Mouse (Mus musculus) forebrain, embryonic 16.5 days (tissue): ENCODE results near the gene Irf3. TPM values are rescaled to one million over a fixed set of nuclear protein-coding genes. Genes with fewer than 3 reads are reported as not detected.

ENCODE experiments used
- ATAC-seq: fragments of 200-750 bp; cut with Nextera tagmentation; 2 replicates; pipeline ENCODE4 v1.8.0; 2017; ENCODE audit warnings: mild to moderate bottlenecking, moderate library complexity
- H3K27ac ChIP-seq: fragments of 300-500 bp; sonication (generic); 2 replicates; pipeline ENCODE4 v1.5.1; 2014; ENCODE audit warnings: low read length, control low read depth
- H3K27me3 ChIP-seq: fragments of 300-500 bp; sonication (generic); replicated peaks from 2 replicates; pipeline ENCODE4 v1.6.1; 2014; ENCODE audit warnings: low read length; ENCODE audit not compliant: control insufficient read depth, insufficient read depth
- H3K36me3 ChIP-seq: fragments of 300-500 bp; sonication (generic); 2 replicates; pipeline ENCODE4 v1.6.1; 2014; ENCODE audit not compliant: control insufficient read depth, insufficient read depth
- H3K4me1 ChIP-seq: fragments of 300-500 bp; sonication (generic); replicated peaks from 2 replicates; pipeline ENCODE4 v1.6.1; 2014; ENCODE audit warnings: low read length; ENCODE audit not compliant: control insufficient read depth, insufficient read depth
- H3K4me2 ChIP-seq: fragments of 300-500 bp; sonication (generic); 2 replicates; pipeline ENCODE4 v1.6.1; 2014; ENCODE audit warnings: mild to moderate bottlenecking, low read length, control low read depth
- H3K4me3 ChIP-seq: fragments of 300-500 bp; sonication (generic); replicated peaks from 2 replicates; pipeline ENCODE4 v1.5.1; 2014; ENCODE audit warnings: mild to moderate bottlenecking, low read length, control low read depth
- H3K9ac ChIP-seq: fragments of 300-500 bp; sonication (generic); replicated peaks from 2 replicates; pipeline ENCODE4 v1.6.1; 2014; ENCODE audit warnings: low read depth, low read length, control low read depth
- H3K9me3 ChIP-seq: fragments of 300-500 bp; sonication (generic); 2 replicates; pipeline ENCODE4 v1.6.1; 2016; ENCODE audit warnings: low read length; ENCODE audit not compliant: control insufficient read depth
- WGBS: fragments of 180-500 bp; shearing (Covaris S2); extraction: QIAGEN DNeasy Blood & Tissue Kit; methylation state at CpG from one replicate; pipeline ENCODE4 v1.1.7; 2014; 5-methylcytosine and 5-hydroxymethylcytosine counted together
- polyA plus RNA-seq: library from polyadenylated mRNA; unstranded; fragments of >200 nt; fragmentation: Nextera tagmentation; extraction: Ambion mirVana; gene quantifications from 2 replicates; pipeline ENCODE4 v1.2.1, GENCODE M21; 2015

The Irf3 gene
- polyA plus RNA-seq, 1 experiment from 2014 or later: 60.6 TPM

- no peaks in the 10 kb centered on the region for H3K27me3 ChIP-seq
- ATAC-seq: no peak
- WGBS: 94% methylated on average over 8 of the region's 8 CpGs
These were observed 33.4 kb downstream of the Irf3 start for GRCm38 (mm10) chr7:45030857-45031256.

GRCm38 (mm10) chr7:45033722-45034359 lies 36.4 kb downstream of the Irf3 start:
- no peak overlapping the region for H3K27ac ChIP-seq
- no peak overlapping the region for H3K4me2 ChIP-seq
- ATAC-seq: no peak
- H3K4me1 ChIP-seq: no peaks in the 10 kb centered on the region
- 91% methylated on average over 19 of the region's 19 CpGs for WGBS
- peaks cover 70% of the 10 kb centered on the region for H3K36me3 ChIP-seq
- H3K9ac ChIP-seq: no peak overlapping the region
- no peaks in the 10 kb centered on the region for H3K9me3 ChIP-seq
- H3K4me3 ChIP-seq: no peak overlapping the region
- H3K27me3 ChIP-seq: no peaks in the 10 kb centered on the region

More at GRCm38 (mm10) chr7:45030857-45031256, 33.4 kb downstream of the Irf3 start:
- H3K9ac ChIP-seq: no peak overlapping the region
- H3K36me3 ChIP-seq: peaks cover 53% of the 10 kb centered on the region
- no peak overlapping the region for H3K4me3 ChIP-seq
- no peaks in the 10 kb centered on the region for H3K9me3 ChIP-seq
- H3K4me2 ChIP-seq: no peak overlapping the region
- no peak overlapping the region for H3K27ac ChIP-seq
- H3K4me1 ChIP-seq: no peaks in the 10 kb centered on the region

GRCm38 (mm10) chr7:45035631-45036030 lies 38.2 kb downstream of the Irf3 start:
- WGBS: 93% methylated on average over 3 of the region's 3 CpGs
- Histone ChIP-seq H3K4me2 (no peak overlapping the region), H3K9ac (no peak overlapping the region), H3K4me3 (no peak overlapping the region), H3K4me1 (no peaks in the 10 kb centered on the region), H3K27me3 (no peaks in the 10 kb centered on the region), H3K27ac (no peak overlapping the region), H3K36me3 (peaks cover 78% of the 10 kb centered on the region), H3K9me3 (no peaks in the 10 kb centered on the region)
- ATAC-seq: no peak

GRCm38 (mm10) chr7:45036702-45037101 lies 39.3 kb downstream of the Irf3 start:
- WGBS: 91% methylated on average over 11 of the region's 11 CpGs
- no peaks in the 10 kb centered on the region for H3K27me3 ChIP-seq
- H3K9ac ChIP-seq: no peak overlapping the region
- no peak overlapping the region for H3K27ac ChIP-seq
- no peak for ATAC-seq
- H3K36me3 ChIP-seq: peaks cover 76% of the 10 kb centered on the region
- no peaks in the 10 kb centered on the region for H3K9me3 ChIP-seq
- H3K4me2 ChIP-seq: no peak overlapping the region
- H3K4me1 ChIP-seq: no peaks in the 10 kb centered on the region
- no peak overlapping the region for H3K4me3 ChIP-seq

- Histone ChIP-seq H3K27me3 (no peaks in the 10 kb centered on the region), H3K4me3 (no peak overlapping the region), H3K36me3 (peaks cover 77% of the 10 kb centered on the region), H3K4me1 (no peaks in the 10 kb centered on the region), H3K9me3 (no peaks in the 10 kb centered on the region), H3K4me2 (no peak overlapping the region), H3K27ac (no peak overlapping the region), H3K9ac (no peak overlapping the region)
- peak; percentile 61; the same call in 1 of the 2 replicates for ATAC-seq
- WGBS: 71% methylated on average over 7 of the region's 7 CpGs
These were observed 40.4 kb downstream of the Irf3 start for GRCm38 (mm10) chr7:45037720-45038361.

GRCm38 (mm10) chr7:45038411-45038810 lies 41.0 kb downstream of the Irf3 start:
- no peaks in the 10 kb centered on the region for H3K9me3 ChIP-seq
- no peak overlapping the region for H3K4me3 ChIP-seq
- H3K27ac ChIP-seq: no peak overlapping the region
- no peaks in the 10 kb centered on the region for H3K27me3 ChIP-seq
- WGBS: 95% methylated on average over 9 of the region's 9 CpGs
- H3K4me1 ChIP-seq: no peaks in the 10 kb centered on the region
- H3K4me2 ChIP-seq: no peak overlapping the region
- H3K36me3 ChIP-seq: peaks cover 75% of the 10 kb centered on the region
- no peak overlapping the region for H3K9ac ChIP-seq
- ATAC-seq: no peak

- Histone ChIP-seq H3K27me3 (no peaks in the 10 kb centered on the region), H3K27ac (no peak overlapping the region), H3K4me1 (no peaks in the 10 kb centered on the region), H3K36me3 (peaks cover 65% of the 10 kb centered on the region), H3K9ac (no peak overlapping the region), H3K4me2 (no peak overlapping the region), H3K9me3 (no peaks in the 10 kb centered on the region), H3K4me3 (no peak overlapping the region)
- ATAC-seq: no peak
- WGBS: 94% methylated on average over 9 of the region's 9 CpGs
These were observed 43.4 kb downstream of the Irf3 start for GRCm38 (mm10) chr7:45040851-45041250.

GRCm38 (mm10) chr7:45043307-45043706 lies 45.9 kb downstream of the Irf3 start:
- Histone ChIP-seq H3K9ac (no peak overlapping the region), H3K4me2 (no peak overlapping the region), H3K4me1 (no peaks in the 10 kb centered on the region), H3K27me3 (no peaks in the 10 kb centered on the region), H3K4me3 (no peak overlapping the region), H3K36me3 (peaks cover 61% of the 10 kb centered on the region), H3K9me3 (no peaks in the 10 kb centered on the region), H3K27ac (no peak overlapping the region)
- 93% methylated on average over 14 of the region's 14 CpGs for WGBS
- ATAC-seq: no peak

GRCm38 (mm10) chr7:45045741-45046140 lies 48.3 kb downstream of the Irf3 start:
- no peaks in the 10 kb centered on the region for H3K9me3 ChIP-seq
- peaks cover 6% of the 10 kb centered on the region for H3K4me1 ChIP-seq
- WGBS: 91% methylated on average over 22 of the region's 22 CpGs
- no peak overlapping the region for H3K4me2 ChIP-seq
- no peak for ATAC-seq
- H3K9ac ChIP-seq: no peak overlapping the region
- H3K4me3 ChIP-seq: no peak overlapping the region
- H3K27ac ChIP-seq: no peak overlapping the region
- H3K36me3 ChIP-seq: peaks cover 58% of the 10 kb centered on the region
- H3K27me3 ChIP-seq: no peaks in the 10 kb centered on the region
